Mouse (Mus musculus): ENCODE measurements at regions not wholly inside any gene's neighbourhood (a gene's known extent, or its start where the extent isn't known, plus 50 kb on each side); places are given as distances from the start of the nearest gene placed in this dataset.

- Histone ChIP-seq H3K4me3 (ENCODE audit: insufficient read depth, low read depth, low read length) (no peak overlapping the region), H3K27ac (ENCODE audit: insufficient read depth, low read depth, low read length) (no peak overlapping the region)
- 87% methylated on average over 3 of the region's 3 CpGs for WGBS
These were observed 57.1 kb upstream of the Ccnd1 start for GRCm38 (mm10) chr7:144996847-144997246.

DNA sequence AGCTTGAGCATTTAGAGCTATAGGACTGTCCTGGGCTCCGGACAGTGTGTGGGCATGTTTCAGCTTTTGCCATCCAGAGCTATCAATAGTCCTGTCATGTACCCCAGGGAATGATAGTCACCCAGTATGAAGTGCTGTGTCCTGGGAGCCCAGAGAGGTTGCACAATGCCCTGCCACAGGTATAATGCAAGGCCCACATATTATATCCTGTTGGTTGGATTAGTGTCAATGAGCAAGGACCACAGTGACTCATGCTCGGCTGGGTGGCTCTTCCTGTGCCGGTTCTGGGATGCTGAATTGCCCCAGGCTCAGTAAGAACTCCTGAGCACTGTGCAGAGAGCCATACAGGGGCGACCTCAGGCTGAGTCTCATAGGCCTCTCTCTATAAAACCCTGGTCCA, 54.5 kb upstream of the Ccnd1 start:
- Histone ChIP-seq H3K27ac (ENCODE audit: insufficient read depth, low read depth, low read length) (no peak overlapping the region), H3K4me1 (ENCODE audit: control insufficient read depth, insufficient read depth, low read length) (no peaks in the 10 kb centered on the region), H3K4me3 (ENCODE audit: insufficient read depth, low read depth, low read length) (no peak overlapping the region)
- 78% methylated on average over 4 of the region's 4 CpGs for WGBS
- TF ChIP-seq CTCF (IDR thresholded peaks at IDR 0.05; ENCODE audit: insufficient read depth, low read depth, low read length) (no peak), POLR2A (IDR thresholded peaks at IDR 0.05; ENCODE audit: insufficient read depth, low read depth, low read length) (no peak)

More at GRCm38 (mm10) chr7:144996847-144997246, 57.1 kb upstream of the Ccnd1 start:
- H3K4me1 ChIP-seq (ENCODE audit: control insufficient read depth, insufficient read depth, low read length) = no peaks in the 10 kb centered on the region
- TF ChIP-seq POLR2A (IDR thresholded peaks at IDR 0.05; ENCODE audit: insufficient read depth, low read depth, low read length) (no peak), CTCF (IDR thresholded peaks at IDR 0.05; ENCODE audit: insufficient read depth, low read depth, low read length) (no peak)

- TF ChIP-seq CTCF (IDR thresholded peaks at IDR 0.05; ENCODE audit: insufficient read depth, low read depth, low read length) (no peak), POLR2A (IDR thresholded peaks at IDR 0.05; ENCODE audit: insufficient read depth, low read depth, low read length) (no peak)
- Histone ChIP-seq H3K4me3 (ENCODE audit: insufficient read depth, low read depth, low read length) (no peak overlapping the region), H3K4me1 (ENCODE audit: control insufficient read depth, insufficient read depth, low read length) (no peaks in the 10 kb centered on the region), H3K27ac (ENCODE audit: insufficient read depth, low read depth, low read length) (no peak overlapping the region)
- WGBS = 61% methylated on average over 4 of the region's 4 CpGs
These were observed 53.8 kb upstream of the Ccnd1 start for GRCm38 (mm10) chr7:144993566-144993965.

DNA sequence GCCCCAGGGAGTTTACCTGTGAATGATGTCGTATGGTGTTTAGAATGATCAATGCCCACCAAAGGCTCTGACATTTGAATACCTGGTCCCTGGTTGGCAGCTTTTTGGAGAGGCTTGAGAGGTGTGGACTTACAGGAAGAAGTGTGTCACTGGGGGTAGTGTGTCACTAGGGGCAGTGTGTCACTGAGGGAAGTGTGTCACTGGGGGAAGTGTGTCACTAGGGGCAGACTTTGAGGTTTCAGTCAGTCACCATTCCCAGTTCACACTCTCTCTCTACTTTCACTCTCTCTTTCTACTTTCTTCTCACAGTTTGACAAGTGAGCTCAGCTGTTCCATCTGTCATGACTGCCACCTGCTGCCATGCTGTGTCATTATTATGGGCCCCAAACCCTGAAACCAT, 52.0 kb upstream of the Ccnd1 start:
- H3K4me1 ChIP-seq (ENCODE audit: control insufficient read depth, insufficient read depth, low read length) = no peaks in the 10 kb centered on the region
- H3K4me3 ChIP-seq (ENCODE audit: insufficient read depth, low read depth, low read length) = no peak overlapping the region
- 92% methylated on average over 1 of the region's 1 CpGs for WGBS
- TF ChIP-seq CTCF (IDR thresholded peaks at IDR 0.05; ENCODE audit: insufficient read depth, low read depth, low read length) (no peak), POLR2A (IDR thresholded peaks at IDR 0.05; ENCODE audit: insufficient read depth, low read depth, low read length) (no peak)
- no peak overlapping the region for H3K27ac ChIP-seq (ENCODE audit: insufficient read depth, low read depth, low read length)
